Mouse (Mus musculus) forebrain, postnatal 0 days (tissue): ENCODE results near the gene 1700047I17Rik2. TPM values are rescaled to one million over a fixed set of nuclear protein-coding genes. Genes with fewer than 3 reads are reported as not detected.
"Not testable (repeated sequence)": the region's sequence is repeated elsewhere in the genome, so short reads cannot be mapped to it uniquely, and the experiment has no call there.

Experiments
- ATAC-seq: fragments of 200-750 bp; cut with Nextera tagmentation; 2 replicates; pipeline ENCODE4 v1.8.0; 2017; ENCODE audit warnings: mild to moderate bottlenecking, moderate library complexity
- DNase-seq: peaks from one replicate; pipeline ENCODE4 v3.0.0-alpha.2; 2015
- H3K27ac ChIP-seq: fragments of 300-500 bp; sonication (generic); 2 replicates; pipeline ENCODE4 v1.5.1; 2014; ENCODE audit warnings: low read depth, mild to moderate bottlenecking, antibody characterized with exemption, low read length, moderate library complexity, mixed read lengths
- H3K27me3 ChIP-seq: fragments of 300-500 bp; sonication (generic); 2 replicates; pipeline ENCODE4 v1.6.1; 2014; ENCODE audit warnings: mild to moderate bottlenecking, low read length, mixed read lengths; ENCODE audit not compliant: insufficient read depth
- H3K36me3 ChIP-seq: fragments of 300-500 bp; sonication (generic); 2 replicates; pipeline ENCODE4 v1.6.1; 2014; ENCODE audit warnings: mild to moderate bottlenecking, moderate library complexity; ENCODE audit not compliant: insufficient read depth
- H3K4me1 ChIP-seq: fragments of 300-500 bp; sonication (generic); 2 replicates; pipeline ENCODE4 v1.6.1; 2014; ENCODE audit warnings: antibody characterized with exemption; ENCODE audit not compliant: insufficient read depth
- H3K4me2 ChIP-seq: fragments of 300-500 bp; sonication (generic); 2 replicates; pipeline ENCODE4 v1.6.1; 2014; ENCODE audit warnings: low read depth, mild to moderate bottlenecking, moderate library complexity
- H3K4me3 ChIP-seq: fragments of 300-500 bp; sonication (generic); 2 replicates; pipeline ENCODE4 v1.5.1; 2014; ENCODE audit warnings: low read depth, low read length, mixed read lengths
- H3K9ac ChIP-seq: fragments of 300-500 bp; sonication (generic); 2 replicates; pipeline ENCODE4 v1.6.1; 2014; ENCODE audit warnings: mild to moderate bottlenecking
- H3K9me3 ChIP-seq: fragments of 300-500 bp; sonication (generic); 2 replicates; pipeline ENCODE4 v1.6.1; 2016; ENCODE audit warnings: low read length
- WGBS: fragments of 180-500 bp; shearing (Covaris S2); extraction: QIAGEN DNeasy Blood & Tissue Kit; methylation state at CpG from one replicate; pipeline ENCODE4 v1.1.7; 2014; 5-methylcytosine and 5-hydroxymethylcytosine counted together
- polyA plus RNA-seq: library from polyadenylated mRNA; unstranded; fragments of >200 nt; fragmentation: Nextera tagmentation; extraction: Ambion mirVana; gene quantifications from 2 replicates; pipeline ENCODE4 v1.2.1, GENCODE M21; 2015
- total RNA-seq: library from RNA; depleted of rRNA; stranded (reverse); fragments of >200 nt; gene quantifications from 2 replicates; pipeline ENCODE4 v1.2.3, GENCODE M21; 2014; rRNA removed

Gene 1700047I17Rik2
- 0.46 TPM in 1 of 2 replicates, not detected in the other for total RNA-seq
- polyA plus RNA-seq: not detected in 2 replicates

DNA sequence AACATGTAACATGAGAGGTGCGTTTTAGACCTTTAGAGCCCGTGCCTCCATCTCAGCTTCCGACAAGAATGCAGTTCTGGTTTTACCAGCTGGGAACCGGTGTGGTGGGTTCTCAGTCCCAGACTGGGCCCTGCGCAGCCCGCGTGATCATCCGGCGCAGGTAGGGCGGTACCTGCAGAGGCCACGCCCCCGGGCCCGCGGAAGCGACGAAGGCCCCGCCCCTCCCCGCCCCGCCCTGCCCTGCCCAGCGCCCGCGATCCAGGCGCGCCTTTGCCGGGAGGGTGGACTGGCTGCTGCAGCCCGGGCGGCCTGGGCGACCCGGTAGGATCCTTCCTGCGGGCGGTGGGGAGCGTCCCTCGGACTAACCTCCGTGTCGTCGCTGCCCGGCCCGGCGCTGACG is at the start of gene 1700047I17Rik2:
1700047I17Rik2 (plus strand) TSS at position 287 of the 400 bp plus-strand sequence.
- not testable (repeated sequence) for H3K9me3 ChIP-seq, H3K27me3 ChIP-seq, H3K9ac ChIP-seq, H3K4me2 ChIP-seq, DNase-seq, H3K4me3 ChIP-seq, H3K4me1 ChIP-seq, H3K27ac ChIP-seq, H3K36me3 ChIP-seq
- no CpG with 5 or more reads among the region's 40 CpGs for WGBS
- ATAC-seq: peak; percentile 99

DNA sequence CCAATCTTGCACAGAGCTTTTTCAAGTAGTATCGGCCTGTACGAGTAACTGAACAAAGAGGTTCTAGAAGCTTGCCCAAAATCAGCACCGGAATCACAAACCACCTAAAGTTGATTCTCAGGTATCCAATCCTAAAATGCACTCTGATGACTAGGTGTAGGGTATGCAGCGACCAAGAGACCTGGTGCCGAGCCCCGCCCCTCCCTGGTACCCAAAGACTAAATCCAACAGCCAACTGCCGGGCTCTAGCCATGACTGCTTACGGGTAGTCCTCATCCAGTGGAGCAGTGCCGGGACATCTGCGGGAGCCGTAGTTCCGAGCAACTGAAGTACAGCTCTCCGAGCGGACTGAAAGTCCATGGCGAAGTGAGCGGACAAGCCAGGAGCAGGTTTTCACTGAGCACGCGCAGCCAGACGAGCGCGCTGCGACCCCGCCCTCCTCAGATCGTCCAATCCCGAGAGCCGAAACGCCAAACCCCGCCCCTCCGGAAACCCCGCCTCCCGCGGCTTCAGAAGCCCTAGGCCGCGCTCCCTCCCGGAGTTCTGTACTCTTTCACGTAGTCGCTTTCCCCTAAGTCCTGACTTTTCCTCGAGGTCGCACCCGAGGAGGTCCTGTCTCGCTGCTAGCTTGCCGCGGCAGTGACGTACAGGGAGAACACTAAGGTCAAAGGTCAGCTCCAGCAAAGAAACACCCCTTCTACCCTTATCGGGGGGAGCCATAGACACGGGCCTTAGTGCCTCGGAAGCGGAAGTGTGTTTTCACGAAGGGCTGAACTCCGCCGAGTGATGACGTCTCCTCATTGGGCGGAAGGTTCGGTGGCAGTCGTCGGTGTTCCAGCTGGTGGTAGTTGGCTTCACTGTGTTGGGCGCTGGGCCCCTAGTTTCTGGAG is 44.6 kb upstream of the 1700047I17Rik2 start, which contains the start of gene Srp54b:
Srp54b (plus strand) TSS at position 546 of the 890 bp plus-strand sequence.
- not testable (repeated sequence) for H3K4me1 ChIP-seq, H3K27ac ChIP-seq, H3K9ac ChIP-seq, H3K36me3 ChIP-seq, H3K4me3 ChIP-seq, H3K9me3 ChIP-seq, DNase-seq, H3K4me2 ChIP-seq, H3K27me3 ChIP-seq
- ATAC-seq: peak; percentile 99
- WGBS: no CpG with 5 or more reads among the region's 57 CpGs

DNA sequence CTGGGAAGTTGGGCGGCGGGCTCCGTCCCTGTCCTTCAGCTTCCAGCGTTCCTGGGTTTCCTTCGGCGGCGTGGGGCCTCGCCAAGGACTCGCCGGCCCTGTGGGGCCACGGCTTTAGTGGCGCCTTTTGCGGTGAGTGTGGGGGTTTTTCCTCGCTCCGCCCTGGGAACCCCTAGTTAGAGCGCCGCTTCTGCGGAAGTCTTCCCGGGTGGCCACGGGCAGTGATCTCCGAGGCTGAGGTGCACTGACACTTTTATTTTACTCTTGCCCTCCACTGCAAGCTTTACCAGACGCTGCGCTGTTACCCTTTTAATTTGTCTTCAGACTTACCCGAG is 44.0 kb upstream of the 1700047I17Rik2 start:
- H3K4me1 ChIP-seq, H3K4me2 ChIP-seq, H3K9me3 ChIP-seq, H3K4me3 ChIP-seq, H3K27ac ChIP-seq, DNase-seq, H3K27me3 ChIP-seq, H3K36me3 ChIP-seq, H3K9ac ChIP-seq: not testable (repeated sequence)
- under 1% methylated on average over 9 of the region's 24 CpGs for WGBS
- ATAC-seq: peak; percentile 42

DNA sequence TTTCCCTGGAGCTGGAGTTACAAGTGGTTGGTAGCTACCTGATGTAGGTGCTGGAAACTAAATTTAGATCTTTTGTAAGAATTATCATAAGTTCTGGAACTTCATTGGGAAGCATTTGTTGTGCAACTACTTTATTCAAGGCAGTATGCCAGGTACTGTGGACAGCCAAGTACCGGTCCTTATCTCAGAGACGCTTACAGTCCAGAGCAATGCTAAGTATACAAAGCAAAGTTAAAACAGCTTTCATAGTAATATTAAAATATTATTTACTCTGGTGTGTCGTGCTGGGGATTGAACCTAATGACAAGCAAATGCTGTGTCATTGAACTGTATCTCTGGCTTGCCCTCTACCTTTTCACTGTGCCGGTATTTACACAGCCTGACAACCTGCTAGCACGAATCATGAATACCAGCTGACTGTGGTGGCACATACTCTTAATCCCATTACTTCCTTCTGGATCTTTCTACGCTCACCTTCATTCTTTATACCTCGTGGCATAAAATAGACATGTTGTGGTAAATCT is 32.3 kb upstream of the 1700047I17Rik2 start:
- H3K4me1 ChIP-seq, DNase-seq, H3K4me2 ChIP-seq, ATAC-seq, H3K27ac ChIP-seq, H3K9me3 ChIP-seq, H3K9ac ChIP-seq, H3K27me3 ChIP-seq, H3K36me3 ChIP-seq, H3K4me3 ChIP-seq: not testable (repeated sequence)
- no CpG with 5 or more reads among the region's 7 CpGs for WGBS

DNA sequence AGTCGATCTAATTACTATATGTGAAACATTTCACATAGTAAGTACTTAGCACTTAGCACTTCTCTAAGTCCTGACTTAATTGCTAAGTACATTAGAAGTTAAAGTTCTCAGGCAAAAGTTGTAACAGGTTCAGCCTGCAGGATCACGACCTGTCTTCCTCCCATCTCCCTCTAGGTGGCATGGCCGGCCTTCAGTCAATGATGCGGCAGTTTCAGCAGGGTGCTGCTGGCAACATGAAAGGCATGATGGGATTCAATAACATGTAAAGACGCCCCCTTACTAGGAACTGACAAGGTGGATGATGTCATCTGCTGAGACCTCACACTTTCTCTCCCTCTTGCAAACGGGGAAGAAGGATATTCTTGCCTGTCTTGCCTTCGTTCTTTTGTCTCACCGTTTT is 11.7 kb upstream of the 1700047I17Rik2 start:
- not testable (repeated sequence) for H3K36me3 ChIP-seq, H3K4me2 ChIP-seq, H3K9ac ChIP-seq, H3K9me3 ChIP-seq, ATAC-seq, H3K4me1 ChIP-seq, H3K4me3 ChIP-seq, H3K27me3 ChIP-seq, DNase-seq, H3K27ac ChIP-seq
- no CpG with 5 or more reads among the region's 8 CpGs for WGBS

DNA sequence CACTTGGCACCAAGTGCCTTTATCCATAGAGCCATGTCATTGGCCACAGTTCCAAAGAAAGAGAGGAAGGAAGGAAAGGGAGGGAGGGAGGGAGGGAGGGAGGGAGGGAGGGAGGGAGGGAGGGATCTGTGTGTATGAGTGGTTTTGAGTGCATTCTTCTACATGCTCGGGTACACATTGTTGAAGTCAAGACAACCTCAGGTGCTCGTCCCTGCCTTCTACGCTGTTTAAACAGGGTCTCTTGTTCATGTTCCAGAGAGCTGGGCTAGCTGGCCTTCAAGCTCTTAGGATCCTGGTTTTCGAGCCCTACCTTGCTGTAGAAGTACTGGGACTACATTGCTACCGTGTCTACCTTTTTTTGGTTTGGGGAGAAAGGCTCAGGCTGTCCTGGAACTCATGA is 10.3 kb upstream of the 1700047I17Rik2 start:
- not testable (repeated sequence) for H3K27me3 ChIP-seq, H3K36me3 ChIP-seq, DNase-seq, ATAC-seq, H3K4me2 ChIP-seq, H3K9ac ChIP-seq, H3K9me3 ChIP-seq, H3K4me1 ChIP-seq, H3K4me3 ChIP-seq, H3K27ac ChIP-seq
- no CpG with 5 or more reads among the region's 5 CpGs for WGBS

DNA sequence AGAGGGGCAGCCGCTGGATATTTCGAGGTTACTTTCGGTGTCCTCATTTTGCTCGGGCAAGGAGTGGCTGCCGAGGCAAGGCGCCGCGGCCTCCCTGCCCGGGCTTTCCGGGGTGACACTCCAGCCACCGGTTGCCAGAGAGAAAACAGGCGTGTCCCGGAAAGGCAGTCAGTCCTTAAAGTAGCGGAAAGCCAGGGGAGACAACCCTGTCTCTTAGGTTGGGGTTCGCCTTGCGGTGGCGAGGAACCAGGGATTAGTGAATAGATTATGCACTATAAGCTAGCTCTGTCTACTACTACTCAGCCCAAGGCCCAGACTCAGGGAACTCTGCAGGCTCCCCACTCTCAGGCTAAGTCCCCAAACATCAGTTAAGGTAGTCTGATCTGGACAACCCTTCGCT is 407 bp downstream of the 1700047I17Rik2 start:
- H3K4me3 ChIP-seq, DNase-seq, H3K27me3 ChIP-seq, H3K9me3 ChIP-seq, H3K9ac ChIP-seq, H3K36me3 ChIP-seq, H3K4me2 ChIP-seq, H3K4me1 ChIP-seq, H3K27ac ChIP-seq: not testable (repeated sequence)
- WGBS: no CpG with 5 or more reads among the region's 18 CpGs
- ATAC-seq: peak; percentile 60

DNA sequence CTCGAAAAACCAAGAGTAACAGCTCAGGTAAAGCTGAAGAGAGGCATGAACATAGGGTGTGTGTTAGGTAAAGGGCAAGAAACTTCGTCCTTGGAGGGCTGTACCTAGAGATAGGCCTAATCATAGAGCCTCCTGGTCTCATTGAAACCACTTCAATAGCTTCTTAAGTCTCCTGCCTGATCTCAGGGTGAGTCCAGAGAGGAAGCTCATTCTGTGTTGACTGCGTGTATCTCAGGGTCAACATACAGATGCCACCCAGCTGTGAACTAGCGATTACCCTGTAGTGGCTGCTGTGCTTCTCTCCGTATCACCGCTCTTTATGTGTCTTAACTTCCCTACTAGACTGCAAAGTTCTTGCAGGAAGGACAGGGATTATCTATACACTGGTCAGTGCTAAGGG is 13.6 kb downstream of the 1700047I17Rik2 start:
- not testable (repeated sequence) for H3K4me2 ChIP-seq, H3K9me3 ChIP-seq, H3K27me3 ChIP-seq, ATAC-seq, H3K9ac ChIP-seq, H3K36me3 ChIP-seq, H3K4me1 ChIP-seq, DNase-seq, H3K4me3 ChIP-seq, H3K27ac ChIP-seq
- WGBS: no CpG with 5 or more reads among the region's 6 CpGs

DNA sequence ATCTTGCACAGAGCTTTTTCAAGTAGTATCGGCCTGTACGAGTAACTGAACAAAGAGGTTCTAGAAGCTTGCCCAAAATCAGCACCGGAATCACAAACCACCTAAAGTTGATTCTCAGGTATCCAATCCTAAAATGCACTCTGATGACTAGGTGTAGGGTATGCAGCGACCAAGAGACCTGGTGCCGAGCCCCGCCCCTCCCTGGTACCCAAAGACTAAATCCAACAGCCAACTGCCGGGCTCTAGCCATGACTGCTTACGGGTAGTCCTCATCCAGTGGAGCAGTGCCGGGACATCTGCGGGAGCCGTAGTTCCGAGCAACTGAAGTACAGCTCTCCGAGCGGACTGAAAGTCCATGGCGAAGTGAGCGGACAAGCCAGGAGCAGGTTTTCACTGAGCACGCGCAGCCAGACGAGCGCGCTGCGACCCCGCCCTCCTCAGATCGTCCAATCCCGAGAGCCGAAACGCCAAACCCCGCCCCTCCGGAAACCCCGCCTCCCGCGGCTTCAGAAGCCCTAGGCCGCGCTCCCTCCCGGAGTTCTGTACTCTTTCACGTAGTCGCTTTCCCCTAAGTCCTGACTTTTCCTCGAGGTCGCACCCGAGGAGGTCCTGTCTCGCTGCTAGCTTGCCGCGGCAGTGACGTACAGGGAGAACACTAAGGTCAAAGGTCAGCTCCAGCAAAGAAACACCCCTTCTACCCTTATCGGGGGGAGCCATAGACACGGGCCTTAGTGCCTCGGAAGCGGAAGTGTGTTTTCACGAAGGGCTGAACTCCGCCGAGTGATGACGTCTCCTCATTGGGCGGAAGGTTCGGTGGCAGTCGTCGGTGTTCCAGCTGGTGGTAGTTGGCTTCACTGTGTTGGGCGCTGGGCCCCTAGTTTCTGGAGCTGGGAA is 30.5 kb downstream of the 1700047I17Rik2 start, which contains the start of gene Srp54c:
Srp54c (plus strand) TSS at position 543 of the 894 bp plus-strand sequence.
- not testable (repeated sequence) for H3K9me3 ChIP-seq, H3K9ac ChIP-seq, H3K27me3 ChIP-seq, H3K4me1 ChIP-seq, DNase-seq, H3K36me3 ChIP-seq, H3K27ac ChIP-seq
- ATAC-seq: peak; percentile 99
- Histone ChIP-seq H3K4me2 (0 out of 2 replicates have a peak within 1 kb of the TSS, but pooled peaks have one; percentile 21), H3K4me3 (peak within 1 kb of the TSS; percentile 32)
- no CpG with 5 or more reads among the region's 57 CpGs for WGBS

DNA sequence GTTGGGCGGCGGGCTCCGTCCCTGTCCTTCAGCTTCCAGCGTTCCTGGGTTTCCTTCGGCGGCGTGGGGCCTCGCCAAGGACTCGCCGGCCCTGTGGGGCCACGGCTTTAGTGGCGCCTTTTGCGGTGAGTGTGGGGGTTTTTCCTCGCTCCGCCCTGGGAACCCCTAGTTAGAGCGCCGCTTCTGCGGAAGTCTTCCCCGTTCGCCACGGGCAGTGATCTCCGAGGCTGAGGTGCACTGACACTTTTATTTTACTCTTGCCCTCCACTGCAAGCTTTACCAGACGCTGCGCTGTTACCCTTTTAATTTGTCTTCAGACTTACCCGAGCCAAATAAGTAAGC is 31.1 kb downstream of the 1700047I17Rik2 start:
- DNase-seq, H3K4me1 ChIP-seq, H3K36me3 ChIP-seq, H3K27ac ChIP-seq, H3K9me3 ChIP-seq, H3K9ac ChIP-seq, H3K27me3 ChIP-seq: not testable (repeated sequence)
- Histone ChIP-seq H3K4me2 (0 out of 2 replicates have a peak overlapping the region, but pooled peaks have one; percentile 21), H3K4me3 (peak overlapping the region; percentile 32)
- WGBS: under 1% methylated on average over 11 of the region's 25 CpGs
- ATAC-seq: peak; percentile 50
